Mouse (Mus musculus) cerebellum, adult 2 months (tissue): Measurements from ENCODE around the gene Map3k12.

ENCODE experiments used
- CTCF ChIP-seq: fragments of 200-500 bp; IDR thresholded peaks from 2 replicates; pipeline ENCODE4 v1.5.1; 2011; ENCODE audit warnings: low read depth, mild to moderate bottlenecking, control low read depth, low read length, moderate library complexity, borderline replicate concordance; ENCODE audit not compliant: insufficient read depth
- POLR2A ChIP-seq: fragments of 200-500 bp; IDR thresholded peaks from 2 replicates; pipeline ENCODE4 v1.6.1; 2011; ENCODE audit warnings: low read length, control low read depth, borderline replicate concordance; ENCODE audit not compliant: insufficient read depth

DNA sequence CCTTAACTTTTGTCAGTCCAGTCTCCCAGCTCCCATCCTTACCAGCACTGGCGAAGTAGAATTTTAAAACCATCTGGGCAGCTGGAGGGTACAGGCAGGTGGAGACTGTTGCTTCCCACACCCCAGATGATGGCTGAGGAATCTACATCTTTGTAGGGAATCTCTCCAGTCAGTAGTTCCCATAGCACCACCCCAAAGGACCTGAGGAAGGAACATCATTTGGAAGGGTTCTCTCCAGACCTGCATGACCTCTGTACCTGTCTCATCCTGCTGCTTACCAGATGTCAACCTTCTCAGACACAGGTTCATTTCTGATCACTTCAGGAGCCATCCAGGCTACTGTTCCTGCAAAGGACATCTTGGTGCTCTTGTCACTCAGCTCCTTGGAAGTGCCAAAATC lies 13.4 kb downstream of the Map3k12 start, which contains the start of gene Gm10337:
- TF ChIP-seq CTCF (no peak), POLR2A (no peak)
